Mouse (Mus musculus) erythroblast, embryonic 14.5 days (primary cell): ENCODE data around the gene Tpm4. TPM values are rescaled to one million over a fixed set of nuclear protein-coding genes. Genes with fewer than 3 reads are reported as not detected.
A peak's percentile ranks its signal among the peaks of the same experiment; 100 is the strongest.

ENCODE experiments used
- H3K27me3 ChIP-seq: 2 replicates; pipeline ENCODE4 v1.6.1; 2012; ENCODE audit warnings: inconsistent platforms; ENCODE audit not compliant: control insufficient read depth
- H3K36me3 ChIP-seq: 2 replicates; pipeline ENCODE4 v1.6.1; 2012; ENCODE audit warnings: mild to moderate bottlenecking, inconsistent platforms; ENCODE audit not compliant: control insufficient read depth
- H3K4me1 ChIP-seq: 2 replicates; pipeline ENCODE4 v1.6.1; 2012; ENCODE audit warnings: inconsistent platforms; ENCODE audit not compliant: control insufficient read depth
- H3K4me3 ChIP-seq: replicated peaks from 2 replicates; pipeline ENCODE3; 2012; ENCODE audit warnings: moderate library complexity, mild to moderate bottlenecking, inconsistent platforms
- H3K9me3 ChIP-seq: 2 replicates; pipeline ENCODE4 v1.6.1; 2012; ENCODE audit warnings: low read length, inconsistent platforms, mixed read lengths; ENCODE audit not compliant: control insufficient read depth
- GATA1 ChIP-seq: IDR thresholded peaks from 2 replicates; pipeline ENCODE4 v1.6.1; 2012; ENCODE audit warnings: low read length, inconsistent platforms, mixed read lengths
- TAL1 ChIP-seq: IDR thresholded peaks from 3 replicates; pipeline ENCODE4 v1.6.1; 2012; ENCODE audit warnings: low read length, inconsistent platforms, mixed read lengths
- polyA plus RNA-seq: library from polyadenylated mRNA; stranded (reverse); fragments of >175 nt; gene quantifications from 2 replicates; pipeline ENCODE4 v1.2.3, GENCODE M21; 2012

The Tpm4 gene
- polyA plus RNA-seq, 1 experiment: 0.24 TPM

GRCm38 (mm10) chr8:72135446-72136301 lies 899 bp downstream of the Tpm4 start:
- peak overlapping the region; percentile 61 for H3K4me3 ChIP-seq
- TF ChIP-seq TAL1: no peak
- TF ChIP-seq GATA1: no peak
- no peaks in the 10 kb centered on the region for H3K9me3 ChIP-seq
- no peaks in the 10 kb centered on the region; the same call in 1 of the 2 replicates for H3K36me3 ChIP-seq
- peaks cover 56% of the 10 kb centered on the region for H3K27me3 ChIP-seq
- H3K4me1 ChIP-seq: peaks cover 4% of the 10 kb centered on the region; the same call in 1 of the 2 replicates

DNA sequence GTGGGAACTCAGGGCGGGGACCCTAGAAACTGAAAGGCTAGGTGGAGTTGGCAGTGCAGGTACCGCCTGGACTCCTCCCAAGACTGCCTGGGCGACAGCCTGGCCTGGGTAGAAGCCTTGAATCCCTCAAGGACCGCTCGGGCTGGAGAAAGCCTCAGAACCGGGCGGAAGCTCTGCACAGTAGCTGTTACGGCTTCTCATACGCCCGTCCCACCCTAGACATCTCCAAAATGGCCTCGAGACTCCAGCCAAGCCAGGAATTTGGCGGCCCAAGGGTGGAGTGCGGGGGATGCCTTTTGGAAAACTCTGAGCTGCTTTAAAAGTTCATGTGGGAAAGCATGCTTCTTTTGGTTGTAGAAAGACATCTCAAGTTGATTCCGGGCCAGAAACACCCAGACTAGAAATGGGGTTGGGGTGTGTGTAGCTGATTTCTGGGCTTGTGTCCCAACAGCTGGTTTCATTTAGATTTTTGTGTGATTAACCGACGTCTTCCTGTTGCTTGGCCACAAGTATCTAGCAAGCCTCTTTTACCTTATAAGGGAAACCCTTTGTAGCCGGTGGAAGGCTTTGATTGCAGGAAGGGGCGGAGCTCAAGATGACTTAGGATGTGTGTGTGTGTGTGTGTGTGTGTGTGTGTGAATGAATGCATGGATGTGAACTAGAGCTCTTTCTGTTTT lies 1.7 kb downstream of the Tpm4 start:
- Histone ChIP-seq H3K9me3 (no peaks in the 10 kb centered on the region), H3K36me3 (no peaks in the 10 kb centered on the region; the same call in 1 of the 2 replicates), H3K4me3 (peak overlapping the region; percentile 61), H3K27me3 (peaks cover 56% of the 10 kb centered on the region), H3K4me1 (peaks cover 4% of the 10 kb centered on the region; the same call in 1 of the 2 replicates)
- TF ChIP-seq GATA1 (no peak), TAL1 (no peak)

DNA sequence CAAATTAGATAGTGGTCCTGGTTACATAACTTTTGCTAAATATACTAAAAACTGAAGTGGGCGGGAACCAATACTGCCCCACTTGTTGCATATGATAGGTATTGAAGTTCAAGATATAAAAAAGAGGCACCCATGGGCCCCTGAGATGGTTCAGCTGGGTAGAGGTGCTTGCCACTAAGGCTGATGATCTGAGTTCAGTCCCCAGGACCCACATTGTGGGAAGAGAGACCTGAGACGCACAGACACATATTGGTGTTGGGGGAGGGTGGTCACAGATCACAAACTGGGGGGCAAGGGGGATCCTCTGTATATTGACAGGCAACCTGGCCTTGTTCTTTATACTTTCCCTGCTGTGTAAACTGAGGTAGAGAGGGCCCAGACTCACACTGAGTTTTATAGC lies 2.7 kb downstream of the Tpm4 start:
- no peaks in the 10 kb centered on the region for H3K9me3 ChIP-seq
- H3K36me3 ChIP-seq: no peaks in the 10 kb centered on the region; the same call in 1 of the 2 replicates
- no peak overlapping the region for H3K4me3 ChIP-seq
- TF ChIP-seq GATA1 (no peak), TAL1 (no peak)
- H3K27me3 ChIP-seq: peaks cover 56% of the 10 kb centered on the region
- peaks cover 4% of the 10 kb centered on the region; the same call in 1 of the 2 replicates for H3K4me1 ChIP-seq

- TF ChIP-seq TAL1 (no peak), GATA1 (no peak)
- peaks cover 4% of the 10 kb centered on the region; the same call in 1 of the 2 replicates for H3K4me1 ChIP-seq
- no peaks in the 10 kb centered on the region for H3K9me3 ChIP-seq
- no peaks in the 10 kb centered on the region; the same call in 1 of the 2 replicates for H3K36me3 ChIP-seq
- peaks cover 49% of the 10 kb centered on the region for H3K27me3 ChIP-seq
- no peak overlapping the region for H3K4me3 ChIP-seq
Observed at GRCm38 (mm10) chr8:72138456-72138855, 3.7 kb downstream of the Tpm4 start.

GRCm38 (mm10) chr8:72143256-72143824 lies 8.6 kb downstream of the Tpm4 start:
- no peak for TF ChIP-seq TAL1
- TF ChIP-seq GATA1: no peak
- Histone ChIP-seq H3K4me3 (no peak overlapping the region), H3K4me1 (no peaks in the 10 kb centered on the region), H3K36me3 (no peaks in the 10 kb centered on the region; the same call in 1 of the 2 replicates), H3K27me3 (no peaks in the 10 kb centered on the region; the same call in 1 of the 2 replicates), H3K9me3 (no peaks in the 10 kb centered on the region)

DNA sequence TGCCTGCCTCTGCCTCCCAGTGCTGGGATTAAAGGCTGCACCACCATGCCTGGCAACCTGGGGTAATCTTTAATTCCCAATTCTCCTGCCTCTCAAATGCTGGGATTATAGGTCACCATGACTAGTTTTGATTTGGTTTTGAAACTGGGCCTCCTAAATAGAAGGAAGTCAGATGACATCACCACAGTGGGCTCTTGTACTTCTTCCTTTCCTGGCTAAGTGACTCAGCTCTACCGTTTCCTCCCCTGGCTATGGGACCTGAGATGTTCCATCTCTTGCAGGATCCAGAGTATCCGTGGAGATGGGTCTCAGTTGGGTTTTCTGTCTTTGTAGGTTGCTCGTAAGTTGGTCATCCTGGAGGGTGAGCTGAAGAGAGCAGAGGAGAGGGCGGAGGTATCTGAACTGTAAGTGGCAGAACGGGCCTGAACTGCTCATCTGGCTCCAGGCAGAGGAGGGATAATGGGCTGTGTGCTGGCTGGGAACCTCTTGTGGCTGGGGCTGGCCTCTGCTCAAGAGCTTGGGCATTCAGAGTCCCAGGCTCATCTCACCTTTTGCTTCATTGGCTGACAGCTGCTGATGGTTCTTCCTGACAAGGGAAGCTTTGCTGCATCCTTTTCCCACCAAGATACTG lies 9.7 kb downstream of the Tpm4 start:
- Histone ChIP-seq H3K4me1 (no peaks in the 10 kb centered on the region), H3K9me3 (no peaks in the 10 kb centered on the region), H3K4me3 (no peak overlapping the region), H3K36me3 (no peaks in the 10 kb centered on the region; the same call in 1 of the 2 replicates), H3K27me3 (no peaks in the 10 kb centered on the region)
- TF ChIP-seq GATA1: no peak
- no peak for TF ChIP-seq TAL1

- Histone ChIP-seq H3K9me3 (no peaks in the 10 kb centered on the region), H3K4me1 (no peaks in the 10 kb centered on the region), H3K27me3 (no peaks in the 10 kb centered on the region), H3K4me3 (no peak overlapping the region), H3K36me3 (peaks cover 3% of the 10 kb centered on the region; the same call in 1 of the 2 replicates)
- TF ChIP-seq TAL1: no peak
- no peak for TF ChIP-seq GATA1
Observed at GRCm38 (mm10) chr8:72145511-72145910, 10.7 kb downstream of the Tpm4 start.

DNA sequence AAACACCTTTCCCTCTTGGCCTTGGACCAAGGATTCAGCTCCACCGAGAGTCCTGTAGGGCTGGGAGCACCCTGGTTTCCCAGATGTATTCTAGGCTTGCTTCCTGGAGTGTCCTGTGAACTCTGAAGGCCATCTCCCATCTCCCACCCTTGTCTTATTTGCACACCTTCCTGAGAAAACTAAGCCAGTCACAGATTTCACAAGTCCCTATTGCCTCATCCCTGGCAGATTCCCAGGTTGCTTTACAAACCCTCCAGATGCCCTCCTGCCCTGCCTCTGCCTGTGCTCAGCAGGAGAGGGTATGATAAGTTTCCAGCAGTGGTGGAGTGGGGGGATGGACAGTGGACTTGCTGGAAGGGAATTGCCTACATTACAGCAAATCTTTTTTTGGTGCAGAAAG lies 11.3 kb downstream of the Tpm4 start:
- no peak for TF ChIP-seq TAL1
- TF ChIP-seq GATA1: no peak
- no peaks in the 10 kb centered on the region for H3K27me3 ChIP-seq
- no peak overlapping the region for H3K4me3 ChIP-seq
- H3K4me1 ChIP-seq: no peaks in the 10 kb centered on the region
- no peaks in the 10 kb centered on the region for H3K9me3 ChIP-seq
- H3K36me3 ChIP-seq: peaks cover 4% of the 10 kb centered on the region; the same call in 1 of the 2 replicates
